Mouse (Mus musculus) forebrain, embryonic 11.5 days (tissue): ENCODE data around the gene Hoxc6. TPM values are rescaled to one million over a fixed set of nuclear protein-coding genes. Genes with fewer than 3 reads are reported as not detected.

Experiments
- ATAC-seq: fragments of 200-750 bp; cut with Nextera tagmentation; replicated peaks from 2 replicates; pipeline ENCODE4 v1.8.0; 2017; ENCODE audit warnings: moderate TSS enrichment; ENCODE audit not compliant: low FRiP score
- DNase-seq: peaks from one replicate; pipeline ENCODE4 v3.0.0-alpha.2; 2017; ENCODE audit warnings: low spot score
- H3K27ac ChIP-seq: fragments of 300-500 bp; sonication (generic); 2 replicates; pipeline ENCODE4 v1.5.1; 2014; ENCODE audit warnings: low read depth, low read length
- H3K27me3 ChIP-seq: fragments of 300-500 bp; sonication (generic); 2 replicates; pipeline ENCODE4 v1.6.1; 2014; ENCODE audit warnings: mild to moderate bottlenecking, low read length, mixed read lengths; ENCODE audit not compliant: control insufficient read depth, insufficient read depth
- H3K36me3 ChIP-seq: fragments of 300-500 bp; sonication (generic); 2 replicates; pipeline ENCODE4 v1.6.1; 2014; ENCODE audit warnings: mild to moderate bottlenecking, low read length, moderate library complexity, mixed read lengths; ENCODE audit not compliant: control insufficient read depth, insufficient read depth
- H3K4me1 ChIP-seq: fragments of 300-500 bp; sonication (generic); replicated peaks from 2 replicates; pipeline ENCODE4 v1.6.1; 2014; ENCODE audit warnings: low read length, mixed read lengths; ENCODE audit not compliant: control insufficient read depth, insufficient read depth
- H3K4me2 ChIP-seq: fragments of 300-500 bp; sonication (generic); 2 replicates; pipeline ENCODE4 v1.6.1; 2014; ENCODE audit warnings: low read depth, mild to moderate bottlenecking, low read length, moderate library complexity, mixed read lengths; ENCODE audit not compliant: severe bottlenecking
- H3K4me3 ChIP-seq: fragments of 300-500 bp; sonication (generic); 2 replicates; pipeline ENCODE4 v1.5.1; 2014; ENCODE audit warnings: low read depth, low read length
- H3K9ac ChIP-seq: fragments of 300-500 bp; sonication (generic); 2 replicates; pipeline ENCODE4 v1.6.1; 2014; ENCODE audit warnings: low read length
- H3K9me3 ChIP-seq: fragments of 300-500 bp; sonication (generic); 2 replicates; pipeline ENCODE4 v1.6.1; 2016; ENCODE audit warnings: low read length, mixed read lengths; ENCODE audit not compliant: control insufficient read depth
- WGBS: fragments of 180-500 bp; shearing (Covaris S2); extraction: QIAGEN DNeasy Blood & Tissue Kit; methylation state at CpG from one replicate; pipeline ENCODE4 v1.1.7; 2014; 5-methylcytosine and 5-hydroxymethylcytosine counted together
- polyA plus RNA-seq: library from polyadenylated mRNA; unstranded; fragments of >200 nt; fragmentation: Nextera tagmentation; extraction: Ambion mirVana; gene quantifications from 2 replicates; pipeline ENCODE4 v1.2.1, GENCODE M21; 2014

Gene Hoxc6
- polyA plus RNA-seq, 1 experiment from 2014 or later = not detected

GRCm38 (mm10) chr15:102980912-102981311, 17.1 kb upstream of the Hoxc6 start:
- H3K27me3 ChIP-seq = peaks cover 99% of the 10 kb centered on the region
- H3K9me3 ChIP-seq = no peaks in the 10 kb centered on the region
- no peak for ATAC-seq
- H3K27ac ChIP-seq = no peak overlapping the region
- peaks cover 2% of the 10 kb centered on the region; the same call in 1 of the 2 replicates for H3K4me1 ChIP-seq
- under 1% methylated on average over 14 of the region's 14 CpGs for WGBS
- H3K9ac ChIP-seq = no peak overlapping the region
- no peak for DNase-seq
- no peaks in the 10 kb centered on the region for H3K36me3 ChIP-seq
- H3K4me2 ChIP-seq = peak overlapping the region; percentile 28; the same call in 1 of the 2 replicates
- no peak overlapping the region for H3K4me3 ChIP-seq

- Histone ChIP-seq H3K4me1 (peaks cover 2% of the 10 kb centered on the region; the same call in 1 of the 2 replicates), H3K27me3 (peaks cover 99% of the 10 kb centered on the region), H3K9ac (no peak overlapping the region), H3K36me3 (no peaks in the 10 kb centered on the region), H3K27ac (no peak overlapping the region), H3K9me3 (no peaks in the 10 kb centered on the region), H3K4me3 (peak overlapping the region; percentile 21), H3K4me2 (peak overlapping the region; percentile 28)
- WGBS = under 1% methylated on average over 88 of the region's 88 CpGs
- DNase-seq (no peak), ATAC-seq (0 out of 2 replicates have a peak, but pooled peaks have one; percentile 39)
These were observed 16.4 kb upstream of the Hoxc6 start for GRCm38 (mm10) chr15:102981379-102982288.

- Histone ChIP-seq H3K27me3 (peaks cover 99% of the 10 kb centered on the region), H3K4me2 (no peak overlapping the region), H3K36me3 (no peaks in the 10 kb centered on the region), H3K9me3 (no peaks in the 10 kb centered on the region), H3K4me3 (no peak overlapping the region), H3K4me1 (peaks cover 2% of the 10 kb centered on the region; the same call in 1 of the 2 replicates), H3K9ac (no peak overlapping the region), H3K27ac (no peak overlapping the region)
- under 1% methylated on average over 12 of the region's 12 CpGs for WGBS
- ATAC-seq (no peak), DNase-seq (no peak)
These were observed 14.3 kb upstream of the Hoxc6 start for GRCm38 (mm10) chr15:102983716-102984115.

GRCm38 (mm10) chr15:102984521-102984920, 13.5 kb upstream of the Hoxc6 start:
- no peak for ATAC-seq
- no peaks in the 10 kb centered on the region for H3K9me3 ChIP-seq
- H3K9ac ChIP-seq = no peak overlapping the region
- peaks cover 99% of the 10 kb centered on the region for H3K27me3 ChIP-seq
- no peak overlapping the region for H3K27ac ChIP-seq
- no peak overlapping the region for H3K4me3 ChIP-seq
- no peak overlapping the region for H3K4me2 ChIP-seq
- DNase-seq = no peak
- under 1% methylated on average over 10 of the region's 10 CpGs for WGBS
- H3K36me3 ChIP-seq = no peaks in the 10 kb centered on the region
- peaks cover 2% of the 10 kb centered on the region; the same call in 1 of the 2 replicates for H3K4me1 ChIP-seq

GRCm38 (mm10) chr15:102984925-102985324, 13.1 kb upstream of the Hoxc6 start:
- H3K9ac ChIP-seq = no peak overlapping the region
- 3% methylated on average over 3 of the region's 3 CpGs for WGBS
- H3K4me3 ChIP-seq = no peak overlapping the region
- no peak overlapping the region for H3K4me2 ChIP-seq
- no peaks in the 10 kb centered on the region for H3K36me3 ChIP-seq
- peaks cover 2% of the 10 kb centered on the region; the same call in 1 of the 2 replicates for H3K4me1 ChIP-seq
- H3K9me3 ChIP-seq = no peaks in the 10 kb centered on the region
- ATAC-seq (no peak), DNase-seq (no peak)
- H3K27me3 ChIP-seq = peaks cover 99% of the 10 kb centered on the region
- H3K27ac ChIP-seq = no peak overlapping the region

GRCm38 (mm10) chr15:102987124-102987833, 10.8 kb upstream of the Hoxc6 start:
- Histone ChIP-seq H3K4me2 (no peak overlapping the region), H3K4me1 (no peaks in the 10 kb centered on the region), H3K36me3 (no peaks in the 10 kb centered on the region), H3K4me3 (no peak overlapping the region), H3K9ac (no peak overlapping the region), H3K27ac (no peak overlapping the region), H3K9me3 (no peaks in the 10 kb centered on the region), H3K27me3 (peaks cover 99% of the 10 kb centered on the region)
- peak; percentile 95 for DNase-seq
- 2% methylated on average over 21 of the region's 21 CpGs for WGBS
- ATAC-seq = 0 out of 2 replicates have a peak, but pooled peaks have one; percentile 51

GRCm38 (mm10) chr15:102988078-102988477, 10.0 kb upstream of the Hoxc6 start:
- Histone ChIP-seq H3K36me3 (no peaks in the 10 kb centered on the region), H3K9me3 (no peaks in the 10 kb centered on the region), H3K27me3 (peaks cover 99% of the 10 kb centered on the region), H3K4me3 (no peak overlapping the region), H3K4me2 (no peak overlapping the region), H3K9ac (no peak overlapping the region), H3K4me1 (no peaks in the 10 kb centered on the region), H3K27ac (no peak overlapping the region)
- DNase-seq (no peak), ATAC-seq (no peak)
- 4% methylated on average over 5 of the region's 5 CpGs for WGBS

GRCm38 (mm10) chr15:102990461-102991397, 7.3 kb upstream of the Hoxc6 start, which contains the start of gene Hoxc8:
Hoxc8 (plus strand) TSS chr15:102990607.
- Histone ChIP-seq H3K27me3 (peaks cover 97% of the 10 kb centered on the region), H3K4me3 (no peak within 1 kb of the TSS), H3K27ac (no peak within 1 kb of the TSS), H3K9me3 (no peaks in the 10 kb centered on the region), H3K4me1 (no peaks in the 10 kb centered on the region), H3K4me2 (no peak within 1 kb of the TSS), H3K36me3 (no peaks in the 10 kb centered on the region), H3K9ac (no peak within 1 kb of the TSS)
- WGBS = under 1% methylated on average over 68 of the region's 69 CpGs
- DNase-seq (no peak), ATAC-seq (no peak)
